Mouse (Mus musculus): ENCODE measurements around the gene Six1. TPM values are rescaled to one million over a fixed set of nuclear protein-coding genes. Genes with fewer than 3 reads are reported as not detected.

Six1 gene
- total RNA-seq, 1 experiment = 2.9 TPM

- DNase-seq (ENCODE audit: low read depth, low spot score) = no peak
- Histone ChIP-seq H3K4me1 (ENCODE audit: control insufficient read depth in 2 of 2, insufficient read depth in 2 of 2, low read length in 2 of 2, poor library complexity in 1 of 2) (peaks cover 0 to 2% of the 10 kb centered on the region in 2 experiments; a peak in 1 of 4 replicates), H3K9ac (ENCODE audit: insufficient read depth, low read depth, low read length, poor library complexity, severe bottlenecking) (no peak overlapping the region), H3K9me3 (ENCODE audit: control insufficient read depth, insufficient read depth, low read depth, low read length) (no peaks in the 10 kb centered on the region), H3K27ac (ENCODE audit: insufficient read depth, low read depth, low read length, poor library complexity, severe bottlenecking) (no peak overlapping the region), H3K36me3 (ENCODE audit: control insufficient read depth, insufficient read depth, low read length, poor library complexity, severe bottlenecking) (no peaks in the 10 kb centered on the region), H3K4me3 (ENCODE audit: insufficient read depth in 1 of 2, low read depth in 1 of 2, low read length in 2 of 2, poor library complexity in 1 of 2, severe bottlenecking in 1 of 2) (no peak overlapping the region)
- TF ChIP-seq CHD2 (IDR thresholded peaks at IDR 0.05; ENCODE audit: low read depth, low read length) (no peak), HCFC1 (IDR thresholded peaks at IDR 0.05; ENCODE audit: borderline replicate concordance, insufficient read depth, low read length) (no peak), MAFK (IDR thresholded peaks at IDR 0.05; ENCODE audit: insufficient read depth, low read depth, low read length) (no peak), ZNF384 (IDR thresholded peaks at IDR 0.05; ENCODE audit: low read depth, low read length) (no peak), ZC3H11A (IDR thresholded peaks at IDR 0.05; ENCODE audit: borderline replicate concordance, low read depth, low read length) (no peak)
- in situ Hi-C loops (cut with MboI; ENCODE audit: low sequenced_read_pairs in 2 of 2, unreplicated experiment in 2 of 2) = no loop called here
These were observed 57.0 kb downstream of the Six1 start for GRCm38 (mm10) chr12:72996646-72997045.

Other genes with a start within 250 kb of the Six1 start
- gene Six6, start 114.0 kb downstream of the Six1 start, total RNA-seq (2012; rRNA removed) = not detected in 2 replicates
- 24.1 and 38.3 TPM in 2 replicates for gene 4930447C04Rik, start 113.1 kb downstream of the Six1 start, total RNA-seq (2012; rRNA removed)
- gene Six4, start 59.6 kb upstream of the Six1 start, total RNA-seq (2012; rRNA removed) = 13.6 and 17.1 TPM in 2 replicates
- gene Mnat1, start 69.8 kb upstream of the Six1 start, total RNA-seq (2012; rRNA removed) = 26.8 and 41.2 TPM in 2 replicates
- gene Trmt5, start 232.8 kb upstream of the Six1 start, total RNA-seq (2012; rRNA removed) = 28.8 and 31.4 TPM in 2 replicates
- 17.4 and 24.8 TPM in 2 replicates for gene Slc38a6, start 232.9 kb upstream of the Six1 start, total RNA-seq (2012; rRNA removed)

All from ES-E14 (cell line).